Mouse (Mus musculus) forebrain, embryonic 15.5 days (tissue): ENCODE data around the gene Gdf15. TPM values are rescaled to one million over a fixed set of nuclear protein-coding genes. Genes with fewer than 3 reads are reported as not detected.
A peak's percentile ranks its signal among the peaks of the same experiment; 100 is the strongest.

ENCODE experiments used
- ATAC-seq: fragments of 200-750 bp; cut with Nextera tagmentation; replicated peaks from 2 replicates; pipeline ENCODE4 v1.8.0; 2017; ENCODE audit warnings: mild to moderate bottlenecking, moderate TSS enrichment, moderate library complexity
- H3K27ac ChIP-seq: fragments of 300-500 bp; sonication (generic); replicated peaks from 2 replicates; pipeline ENCODE4 v1.5.1; 2015; ENCODE audit warnings: mild to moderate bottlenecking, inconsistent platforms
- H3K27me3 ChIP-seq: fragments of 300-500 bp; sonication (generic); 2 replicates; pipeline ENCODE4 v1.6.1; 2015; ENCODE audit warnings: inconsistent platforms
- H3K36me3 ChIP-seq: fragments of 300-500 bp; sonication (generic); 2 replicates; pipeline ENCODE4 v1.6.1; 2015; ENCODE audit warnings: mild to moderate bottlenecking, inconsistent platforms
- H3K4me1 ChIP-seq: fragments of 300-500 bp; sonication (generic); 2 replicates; pipeline ENCODE4 v1.6.1; 2015; ENCODE audit warnings: inconsistent platforms
- H3K4me2 ChIP-seq: fragments of 300-500 bp; sonication (generic); replicated peaks from 2 replicates; pipeline ENCODE4 v1.6.1; 2015; ENCODE audit warnings: mild to moderate bottlenecking, inconsistent platforms
- H3K4me3 ChIP-seq: fragments of 300-500 bp; sonication (generic); 2 replicates; pipeline ENCODE4 v1.5.1; 2015; ENCODE audit warnings: mild to moderate bottlenecking, inconsistent platforms
- H3K9ac ChIP-seq: fragments of 300-500 bp; sonication (generic); replicated peaks from 2 replicates; pipeline ENCODE4 v1.6.1; 2015; ENCODE audit warnings: mild to moderate bottlenecking, inconsistent platforms
- H3K9me3 ChIP-seq: fragments of 300-500 bp; sonication (generic); 2 replicates; pipeline ENCODE4 v1.6.1; 2016; ENCODE audit warnings: inconsistent platforms
- WGBS: fragments of 180-500 bp; shearing (Covaris S2); methylation state at CpG from one replicate; pipeline ENCODE4 v1.1.7; 2015; ENCODE audit warnings: mixed read lengths; 5-methylcytosine and 5-hydroxymethylcytosine counted together
- polyA plus RNA-seq: library from polyadenylated mRNA; unstranded; fragments of >200 nt; fragmentation: Nextera tagmentation; extraction: Ambion mirVana; gene quantifications from 2 replicates; pipeline ENCODE4 v1.2.1, GENCODE M21; 2015

The Gdf15 gene
- polyA plus RNA-seq, 1 experiment from 2014 or later: not detected

GRCm38 (mm10) chr8:70599507-70600290 is 32.6 kb downstream of the Gdf15 start:
- Histone ChIP-seq H3K27ac (no peak overlapping the region), H3K36me3 (0 out of 2 replicates have a peak, but pooled peaks cover 2% of the 10 kb centered on the region), H3K4me2 (no peak overlapping the region), H3K9ac (no peak overlapping the region), H3K4me3 (no peak overlapping the region), H3K9me3 (no peaks in the 10 kb centered on the region), H3K27me3 (no peaks in the 10 kb centered on the region), H3K4me1 (peaks cover 55% of the 10 kb centered on the region)
- ATAC-seq: no peak
- WGBS: 87% methylated on average over 12 of the region's 12 CpGs

- Histone ChIP-seq H3K9ac (peak overlapping the region; percentile 66), H3K4me3 (peak overlapping the region; percentile 49), H3K27me3 (no peaks in the 10 kb centered on the region), H3K4me2 (peak overlapping the region; percentile 90), H3K9me3 (no peaks in the 10 kb centered on the region), H3K4me1 (peaks cover 63% of the 10 kb centered on the region), H3K36me3 (0 out of 2 replicates have a peak, but pooled peaks cover 2% of the 10 kb centered on the region), H3K27ac (no peak overlapping the region)
- 12% methylated on average over 10 of the region's 10 CpGs for WGBS
- ATAC-seq: peak; percentile 1; the same call in 1 of the 2 replicates
Measured at GRCm38 (mm10) chr8:70598722-70599121, 33.5 kb downstream of the Gdf15 start.

- Histone ChIP-seq H3K27me3 (no peaks in the 10 kb centered on the region), H3K27ac (peak overlapping the region; percentile 16; the same call in 1 of the 2 replicates), H3K4me3 (peak overlapping the region; percentile 49), H3K4me2 (peak overlapping the region; percentile 90), H3K9ac (peak overlapping the region; percentile 66), H3K9me3 (no peaks in the 10 kb centered on the region), H3K36me3 (0 out of 2 replicates have a peak, but pooled peaks cover 2% of the 10 kb centered on the region), H3K4me1 (peaks cover 67% of the 10 kb centered on the region)
- ATAC-seq: peak; percentile 28
- under 1% methylated on average over 29 of the region's 29 CpGs for WGBS
Measured at GRCm38 (mm10) chr8:70598283-70598682, 34.0 kb downstream of the Gdf15 start.

- Histone ChIP-seq H3K27ac (peak overlapping the region; percentile 16; the same call in 1 of the 2 replicates), H3K36me3 (0 out of 2 replicates have a peak, but pooled peaks cover 2% of the 10 kb centered on the region), H3K9ac (peak overlapping the region; percentile 66), H3K27me3 (no peaks in the 10 kb centered on the region), H3K4me3 (peak overlapping the region; percentile 49), H3K4me1 (peaks cover 68% of the 10 kb centered on the region), H3K4me2 (peak overlapping the region; percentile 90), H3K9me3 (no peaks in the 10 kb centered on the region)
- WGBS: 6% methylated on average over 66 of the region's 68 CpGs
- no peak for ATAC-seq
Measured at GRCm38 (mm10) chr8:70597417-70598272, 34.6 kb downstream of the Gdf15 start.

- H3K27ac ChIP-seq: no peak overlapping the region
- 0 out of 2 replicates have a peak, but pooled peaks cover 2% of the 10 kb centered on the region for H3K36me3 ChIP-seq
- H3K9me3 ChIP-seq: no peaks in the 10 kb centered on the region
- peak overlapping the region; percentile 49; the same call in 1 of the 2 replicates for H3K4me3 ChIP-seq
- 78% methylated on average over 17 of the region's 17 CpGs for WGBS
- H3K4me2 ChIP-seq: peak overlapping the region; percentile 90
- H3K9ac ChIP-seq: peak overlapping the region; percentile 66; the same call in 1 of the 2 replicates
- peaks cover 68% of the 10 kb centered on the region for H3K4me1 ChIP-seq
- no peaks in the 10 kb centered on the region for H3K27me3 ChIP-seq
- ATAC-seq: no peak
Measured at GRCm38 (mm10) chr8:70596775-70597416, 35.4 kb downstream of the Gdf15 start.

- peaks cover 62% of the 10 kb centered on the region for H3K4me1 ChIP-seq
- no peak overlapping the region for H3K4me2 ChIP-seq
- H3K4me3 ChIP-seq: no peak overlapping the region
- WGBS: 93% methylated on average over 18 of the region's 18 CpGs
- no peak overlapping the region for H3K9ac ChIP-seq
- no peak for ATAC-seq
- no peak overlapping the region for H3K27ac ChIP-seq
- H3K36me3 ChIP-seq: 0 out of 2 replicates have a peak, but pooled peaks cover 2% of the 10 kb centered on the region
- no peaks in the 10 kb centered on the region for H3K27me3 ChIP-seq
- H3K9me3 ChIP-seq: no peaks in the 10 kb centered on the region
Measured at GRCm38 (mm10) chr8:70596216-70596615, 36.0 kb downstream of the Gdf15 start.

GRCm38 (mm10) chr8:70595811-70596210 is 36.4 kb downstream of the Gdf15 start:
- H3K9me3 ChIP-seq: no peaks in the 10 kb centered on the region
- H3K36me3 ChIP-seq: peaks cover 3% of the 10 kb centered on the region; the same call in 1 of the 2 replicates
- H3K27ac ChIP-seq: no peak overlapping the region
- WGBS: 94% methylated on average over 12 of the region's 12 CpGs
- H3K4me3 ChIP-seq: 0 out of 2 replicates have a peak overlapping the region, but pooled peaks have one; percentile 67
- no peak for ATAC-seq
- H3K27me3 ChIP-seq: no peaks in the 10 kb centered on the region
- no peak overlapping the region for H3K9ac ChIP-seq
- H3K4me2 ChIP-seq: 0 out of 2 replicates have a peak overlapping the region, but pooled peaks have one; percentile 99
- H3K4me1 ChIP-seq: peaks cover 58% of the 10 kb centered on the region

- Histone ChIP-seq H3K9me3 (no peaks in the 10 kb centered on the region), H3K36me3 (peaks cover 11% of the 10 kb centered on the region; the same call in 1 of the 2 replicates), H3K27me3 (no peaks in the 10 kb centered on the region), H3K4me3 (peak overlapping the region; percentile 67), H3K27ac (peak overlapping the region; percentile 56), H3K9ac (peak overlapping the region; percentile 72), H3K4me1 (peaks cover 49% of the 10 kb centered on the region), H3K4me2 (peak overlapping the region; percentile 99)
- WGBS: 9% methylated on average over 82 of the region's 82 CpGs
- ATAC-seq: 0 out of 2 replicates have a peak, but pooled peaks have one; percentile 0
Measured at GRCm38 (mm10) chr8:70594621-70595564, 37.4 kb downstream of the Gdf15 start.

- H3K4me1 ChIP-seq: peaks cover 47% of the 10 kb centered on the region
- peak within 1 kb of the TSS; percentile 67 for H3K4me3 ChIP-seq
- H3K4me2 ChIP-seq: peak within 1 kb of the TSS; percentile 99
- H3K9me3 ChIP-seq: no peaks in the 10 kb centered on the region
- WGBS: under 1% methylated on average over 39 of the region's 40 CpGs
- H3K27me3 ChIP-seq: no peaks in the 10 kb centered on the region
- H3K36me3 ChIP-seq: peaks cover 19% of the 10 kb centered on the region; the same call in 1 of the 2 replicates
- peak within 1 kb of the TSS; percentile 72 for H3K9ac ChIP-seq
- ATAC-seq: peak; percentile 78
- H3K27ac ChIP-seq: peak within 1 kb of the TSS; percentile 56
Measured at GRCm38 (mm10) chr8:70593961-70594609, 38.2 kb downstream of the Gdf15 start, which contains the start of gene Isyna1. Gene Isyna1 (plus strand): TSS chr8:70594373.

- Histone ChIP-seq H3K9me3 (no peaks in the 10 kb centered on the region), H3K4me3 (no peak overlapping the region), H3K4me1 (peaks cover 38% of the 10 kb centered on the region), H3K27ac (peak overlapping the region; percentile 56; the same call in 1 of the 2 replicates), H3K9ac (no peak overlapping the region), H3K36me3 (peaks cover 23% of the 10 kb centered on the region; the same call in 1 of the 2 replicates), H3K4me2 (no peak overlapping the region), H3K27me3 (no peaks in the 10 kb centered on the region)
- WGBS: 49% methylated on average over 8 of the region's 8 CpGs
- ATAC-seq: no peak
Measured at GRCm38 (mm10) chr8:70593173-70593572, 39.1 kb downstream of the Gdf15 start.
